Mouse (Mus musculus): Measurements from ENCODE around the gene Rhbg. TPM values are rescaled to one million over a fixed set of nuclear protein-coding genes. Genes with fewer than 3 reads are reported as not detected.
"Not testable (repeated sequence)": the region's sequence is repeated elsewhere in the genome, so short reads cannot be mapped to it uniquely, and the experiment has no call there.

Gene Rhbg
- total RNA-seq, 2 experiments from 2014 or later = not detected

DNA sequence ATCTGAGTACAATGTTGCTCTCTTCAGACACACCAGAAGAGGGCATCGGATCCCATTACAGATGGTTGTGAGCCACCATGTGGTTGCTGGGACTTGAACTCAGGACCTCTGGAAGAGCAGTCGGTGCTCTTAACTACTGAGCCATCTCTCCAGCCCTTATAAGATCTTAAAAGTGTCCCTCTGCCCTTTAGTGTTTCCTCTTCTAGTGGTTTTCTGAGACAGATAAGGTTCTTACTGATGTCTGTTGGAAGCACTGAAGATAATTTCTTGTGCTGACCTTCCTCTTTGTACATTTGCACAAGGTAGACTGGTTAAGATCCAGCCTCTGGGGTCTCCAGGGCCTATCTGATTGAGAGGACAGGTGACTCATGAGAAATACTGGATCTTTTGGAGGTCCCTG is 16.8 kb upstream of the Rhbg start:
- DNase-seq (ENCODE audit: low spot score in 2 of 2) = not testable (repeated sequence)

DNA sequence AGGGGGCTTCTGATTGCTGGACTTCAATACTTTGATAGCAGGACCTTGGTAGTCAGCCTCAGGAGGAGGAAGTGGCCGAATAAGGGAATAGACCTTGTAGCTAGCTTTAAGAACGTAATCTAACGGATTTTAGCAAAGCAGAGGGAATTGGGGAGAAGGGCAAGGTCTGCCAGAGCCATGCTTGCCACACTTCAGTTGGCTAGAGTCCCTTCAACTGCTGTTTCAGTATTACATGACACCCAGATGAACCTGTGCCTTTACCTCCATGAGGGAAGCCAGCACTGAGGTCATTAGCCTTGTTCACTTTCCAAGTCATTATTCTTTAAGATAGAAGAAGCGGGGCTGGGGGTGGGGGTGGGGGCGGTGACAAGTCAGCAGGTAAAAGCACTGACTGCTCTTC is 14.5 kb upstream of the Rhbg start:
- DNase-seq (ENCODE audit: low spot score in 2 of 2) = no peak
- intact Hi-C loops (cut with DNase I) = no loop called here

More for the DNA sequence above, 16.8 kb upstream of the Rhbg start:
- intact Hi-C loops (cut with DNase I) = loop anchor here (10.0 kb wide), 1 partner anchor 266 kb away; the partner anchor contains the start of gene Bcan

DNA sequence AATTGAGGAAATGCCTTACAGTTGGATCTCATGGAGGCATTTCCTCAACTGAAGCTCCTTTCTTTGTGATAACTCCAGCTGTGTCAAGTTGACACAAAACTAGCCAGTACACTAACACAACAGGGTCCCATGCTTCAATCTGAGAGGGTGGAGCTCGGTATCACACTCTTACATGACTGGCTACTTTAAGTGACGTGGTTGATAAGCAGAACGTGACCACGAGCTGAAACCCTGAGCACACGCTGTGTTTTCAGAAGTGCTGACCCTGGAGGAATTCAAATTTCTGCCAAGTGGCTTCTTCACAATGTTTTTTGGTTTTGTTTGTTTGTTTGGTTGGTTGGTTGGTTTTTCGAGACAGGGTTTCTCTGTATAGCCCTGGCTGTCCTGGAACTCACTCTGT is 13.5 kb upstream of the Rhbg start:
- DNase-seq (ENCODE audit: low spot score in 2 of 2); intact Hi-C loops (cut with DNase I): not testable (repeated sequence)

DNA sequence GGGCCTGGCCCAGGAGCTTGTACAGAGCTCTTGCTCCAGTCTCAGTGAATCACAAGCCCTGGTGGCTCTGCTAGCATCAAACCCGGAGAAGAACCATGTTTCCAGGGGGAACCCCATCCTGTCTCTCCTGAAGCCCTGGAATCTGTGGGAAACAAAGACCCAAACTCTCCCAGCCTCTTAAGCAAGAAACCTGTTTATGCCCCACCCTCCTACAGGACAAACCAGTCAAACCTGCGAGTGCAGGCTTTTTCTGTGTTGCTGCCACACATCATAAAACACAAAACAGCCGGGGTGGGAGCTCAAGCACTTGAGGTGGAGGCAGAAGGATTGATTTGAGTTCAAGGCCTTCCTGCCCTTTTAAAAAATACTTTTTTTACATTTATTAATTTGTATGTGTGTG is 7.8 kb upstream of the Rhbg start:
- intact Hi-C loops (cut with DNase I) = no loop called here
- no peak for DNase-seq (ENCODE audit: low spot score in 2 of 2)

DNA sequence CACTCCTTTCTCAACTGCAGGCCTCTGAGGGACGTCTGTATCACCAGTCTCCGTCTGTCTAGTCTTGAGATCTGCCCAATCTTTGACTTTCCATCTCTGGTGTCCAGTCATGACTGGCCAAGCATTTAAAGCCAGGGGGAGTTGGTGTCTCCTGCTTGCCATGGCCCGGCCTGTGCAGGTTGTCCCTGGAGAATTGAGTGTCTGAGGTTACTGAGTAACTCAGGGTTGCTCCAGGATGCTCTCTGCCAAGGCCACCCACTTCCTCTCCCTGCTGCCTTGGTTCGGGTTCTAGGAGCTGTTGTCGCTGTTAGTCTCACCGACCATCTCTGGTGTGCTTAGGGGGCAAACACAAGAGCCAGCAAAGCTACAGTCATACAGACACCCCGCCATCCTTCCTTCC is 1.9 kb upstream of the Rhbg start:
- no peak for DNase-seq (ENCODE audit: low spot score in 2 of 2)
- intact Hi-C loops (cut with DNase I) = no loop called here

DNA sequence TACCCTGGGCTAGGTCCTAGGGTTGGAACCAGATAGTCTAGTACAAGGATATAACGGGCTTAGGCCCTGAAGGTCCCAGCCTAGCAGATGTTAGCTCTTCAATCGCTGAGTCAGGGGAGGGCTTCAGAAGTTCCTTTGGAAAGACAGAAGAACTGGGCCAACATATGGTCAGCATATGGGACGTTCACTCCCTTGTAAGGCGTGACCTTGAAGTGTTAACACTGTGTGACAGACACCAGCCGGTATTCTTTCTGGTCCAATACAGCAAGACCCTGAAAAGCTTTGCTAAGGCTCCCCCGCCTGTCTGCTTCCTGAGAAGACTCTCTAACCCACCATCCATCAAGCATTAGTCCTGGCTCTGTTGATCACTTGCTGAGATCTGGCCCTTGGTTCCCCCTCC is 1.4 kb upstream of the Rhbg start:
- intact Hi-C loops (cut with DNase I) = no loop called here

DNA sequence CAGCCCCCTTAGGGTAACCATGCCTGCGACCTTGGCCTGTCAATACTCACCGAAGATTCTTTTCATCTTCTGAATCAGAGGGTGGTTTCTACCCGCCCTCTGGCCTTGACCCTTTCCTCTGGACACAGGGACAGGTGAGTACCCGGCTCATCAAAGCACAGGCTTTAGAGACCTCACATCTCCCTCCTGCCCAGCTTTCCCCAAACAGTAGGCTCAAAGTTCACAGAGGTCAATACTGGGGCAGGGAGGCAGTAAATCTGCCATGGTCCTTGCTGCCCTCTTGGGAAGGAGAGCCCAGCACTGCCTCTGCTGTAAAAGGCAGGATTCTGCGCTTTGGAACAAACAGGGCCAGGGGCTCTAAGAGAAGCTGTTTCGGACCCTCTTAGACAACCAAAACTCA is 1.8 kb downstream of the Rhbg start:
- no peak for DNase-seq (ENCODE audit: low spot score in 2 of 2)
- intact Hi-C loops (cut with DNase I) = no loop called here

More for the DNA sequence above, 1.4 kb upstream of the Rhbg start:
- no peak for DNase-seq (ENCODE audit: low spot score in 2 of 2)

DNA sequence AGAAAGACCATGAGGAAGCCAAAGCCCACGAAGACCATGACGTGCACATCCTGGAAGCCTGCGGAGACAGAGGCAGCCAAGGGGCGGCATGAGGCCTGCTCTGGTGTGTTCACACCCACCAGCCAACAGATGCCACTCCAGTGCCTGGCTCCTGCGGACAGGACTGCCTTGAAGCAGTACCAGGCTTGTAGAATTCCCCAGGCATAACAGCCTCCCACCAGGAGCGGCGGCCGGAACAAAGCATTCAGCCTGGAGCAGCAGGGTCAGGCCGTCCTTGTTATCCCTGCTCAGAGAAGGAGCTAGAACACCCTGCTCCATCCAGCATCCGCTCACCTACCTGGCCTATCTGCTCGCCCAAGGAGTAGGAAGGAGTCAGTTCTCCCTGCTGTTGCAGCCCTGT is 6.1 kb downstream of the Rhbg start:
- intact Hi-C loops (cut with DNase I) = loop anchor here (5.0 kb wide), 1 partner anchor 39 kb away; the partner anchor contains the start of gene Gm38392

DNA sequence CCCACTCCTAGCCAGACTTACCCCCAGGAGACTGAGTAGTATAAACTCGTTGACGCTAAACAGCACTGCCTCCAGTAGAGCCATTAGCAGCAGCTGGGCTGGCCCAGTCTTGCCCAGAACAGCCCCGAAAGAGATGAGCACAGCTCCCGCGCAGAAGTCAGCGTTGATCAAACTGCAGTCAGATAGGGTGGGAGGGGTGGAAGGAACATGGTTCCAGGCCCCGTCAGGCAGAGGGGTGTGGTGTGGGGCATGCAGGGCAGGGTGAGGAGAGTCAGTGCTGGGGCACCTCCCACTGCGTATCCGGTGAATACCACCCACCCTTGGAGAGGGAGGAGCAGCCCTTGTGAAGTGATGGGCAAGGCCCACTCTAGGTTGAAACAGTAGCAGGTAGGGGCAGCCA is 6.8 kb downstream of the Rhbg start:
- DNase-seq (ENCODE audit: low spot score in 2 of 2) = no peak
- intact Hi-C loops (cut with DNase I) = loop anchor here (5.0 kb wide), 1 partner anchor 40 kb away; the partner anchor contains the start of gene Gm38392

More for the DNA sequence above, 6.1 kb downstream of the Rhbg start:
- no peak for DNase-seq (ENCODE audit: low spot score in 2 of 2)

DNA sequence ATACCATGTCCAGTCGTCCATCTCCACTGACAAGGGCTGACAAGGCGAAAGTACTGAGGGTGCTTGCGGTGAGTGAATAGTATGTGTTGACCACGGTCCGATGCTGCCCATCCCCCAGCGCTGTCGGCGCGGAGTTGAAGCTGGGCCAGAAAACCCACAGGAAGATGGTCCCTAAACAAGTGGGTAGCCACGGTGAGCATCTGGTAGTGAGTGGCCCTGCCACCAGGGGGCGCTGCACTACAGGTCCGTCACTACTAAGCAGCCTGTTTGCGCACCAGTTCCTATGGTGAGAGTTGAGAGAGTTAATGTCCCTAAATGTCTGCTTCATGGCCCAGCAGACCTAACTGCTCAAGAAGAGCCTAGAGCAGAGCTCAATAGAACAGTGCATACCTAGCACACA is 8.7 kb downstream of the Rhbg start:
- DNase-seq (ENCODE audit: low spot score in 2 of 2) = peak; percentile 63 to 64
- intact Hi-C loops (cut with DNase I) = loop anchor here (5.0 kb wide), 1 partner anchor 41 kb away; the partner anchor contains the start of gene Gm38392

DNA sequence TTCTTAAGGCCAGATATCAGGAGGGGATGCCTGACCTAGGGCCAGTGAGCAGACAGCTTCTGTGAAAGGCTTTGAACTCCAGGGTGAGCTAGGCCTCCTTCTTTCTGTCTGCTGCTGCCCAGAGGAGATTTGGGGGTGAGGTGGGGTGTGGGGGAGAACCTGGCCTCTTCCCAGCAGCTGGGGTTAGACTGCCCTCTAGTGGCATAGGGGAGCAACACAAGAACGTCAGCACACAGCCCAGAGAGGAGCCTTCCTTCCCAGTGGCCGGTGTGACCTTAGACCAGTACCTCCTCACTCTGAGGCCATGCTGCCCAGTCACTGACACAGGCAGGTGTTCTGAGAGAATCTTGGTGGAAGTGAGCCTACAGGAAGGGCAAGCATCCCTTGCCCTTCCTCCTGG is 10.4 kb downstream of the Rhbg start:
- peak; percentile 38 to 58 for DNase-seq (ENCODE audit: low spot score in 2 of 2)
- intact Hi-C loops (cut with DNase I) = loop anchor here (5.0 kb wide), 1 partner anchor 157 kb away; no protein-coding TSS in a partner anchor

DNA sequence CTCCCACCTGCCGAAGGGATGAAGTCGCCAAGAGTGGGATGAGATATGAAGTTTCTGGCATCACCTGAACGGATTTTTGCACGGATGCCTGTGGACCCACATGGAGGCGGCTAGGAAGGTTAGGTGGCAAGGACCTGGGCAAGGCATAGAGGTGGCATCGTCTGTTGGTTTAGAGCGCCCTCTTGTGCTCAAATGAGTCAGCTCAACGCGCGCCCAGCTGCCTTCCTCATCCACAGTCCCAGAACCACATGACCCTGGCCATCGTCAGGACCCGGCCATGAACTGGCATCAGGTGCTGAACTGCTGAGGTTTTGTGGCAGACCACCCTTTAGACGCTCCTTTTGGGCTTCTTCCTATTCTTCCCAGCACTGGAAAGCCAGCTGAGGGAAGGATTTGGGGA is 12.0 kb downstream of the Rhbg start:
- DNase-seq (ENCODE audit: low spot score in 2 of 2) = peak; percentile 80 to 81
- intact Hi-C loops (cut with DNase I) = loop anchor here (1.0 to 5.0 kb wide), 2 partner anchors 50 to 155 kb away; no protein-coding TSS in a partner anchor

DNA sequence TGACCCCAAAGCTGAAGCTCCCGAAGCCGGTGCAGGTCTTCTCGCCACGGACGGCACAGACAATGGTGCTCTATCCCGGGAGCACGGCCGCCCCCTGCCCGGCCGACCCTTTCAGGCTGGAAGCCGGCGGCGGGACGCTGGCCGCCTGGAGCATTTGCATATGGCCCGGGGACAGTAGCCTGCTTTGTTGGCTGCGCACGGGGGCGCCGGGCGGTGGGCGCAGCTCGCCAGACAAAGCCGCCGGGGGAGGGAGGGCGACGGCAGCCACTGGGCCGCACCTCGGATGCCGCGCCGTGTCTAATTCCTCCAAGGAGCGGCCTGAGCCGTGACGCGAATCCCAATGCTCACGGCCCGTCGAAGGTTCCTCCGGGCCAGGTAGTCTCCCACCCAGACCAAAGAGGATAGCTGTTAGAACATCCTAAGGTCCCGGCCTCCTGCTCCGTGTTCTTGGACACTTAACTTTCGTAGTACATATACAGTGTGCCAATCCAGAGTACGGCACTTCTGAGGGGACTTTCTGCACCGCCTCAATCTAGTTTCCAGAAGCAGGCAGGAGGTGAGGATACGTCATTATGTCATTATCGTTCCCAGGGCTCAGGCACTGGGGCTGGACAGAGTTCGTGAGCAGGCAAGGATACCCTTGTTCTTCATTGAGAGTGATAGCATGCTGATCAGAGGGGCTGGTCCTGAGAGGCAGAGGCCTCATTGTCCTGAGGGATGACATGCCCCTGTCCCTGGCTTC is 13.3 kb downstream of the Rhbg start:
- intact Hi-C loops (cut with DNase I) = loop anchor here (5.0 kb wide), 1 partner anchor 154 kb away; no protein-coding TSS in a partner anchor
- DNase-seq (ENCODE audit: low spot score in 2 of 2) = peak in 1 of 2 experiments; percentile 5

DNA sequence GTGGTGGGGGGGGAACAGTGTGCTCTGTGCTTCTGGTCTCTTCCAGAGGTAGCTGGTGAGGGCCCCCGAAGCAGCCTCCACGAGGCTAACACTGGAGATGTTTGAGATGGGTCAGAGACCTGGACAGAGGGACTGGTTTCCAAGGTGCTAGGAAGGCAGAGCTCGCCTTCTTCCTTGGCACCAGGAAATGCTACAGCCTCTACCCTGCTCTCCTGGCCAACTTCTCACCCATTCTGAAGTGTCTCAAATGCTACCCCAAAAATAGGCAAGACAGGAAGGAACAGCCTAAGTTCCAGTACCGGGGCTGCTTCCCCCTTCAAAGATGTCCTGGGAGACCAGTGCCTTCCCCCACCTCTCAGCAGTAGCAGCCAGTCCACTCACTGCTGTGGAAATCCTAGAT is 15.1 kb downstream of the Rhbg start:
- intact Hi-C loops (cut with DNase I) = no loop called here
- DNase-seq (ENCODE audit: low spot score in 2 of 2) = no peak

DNA sequence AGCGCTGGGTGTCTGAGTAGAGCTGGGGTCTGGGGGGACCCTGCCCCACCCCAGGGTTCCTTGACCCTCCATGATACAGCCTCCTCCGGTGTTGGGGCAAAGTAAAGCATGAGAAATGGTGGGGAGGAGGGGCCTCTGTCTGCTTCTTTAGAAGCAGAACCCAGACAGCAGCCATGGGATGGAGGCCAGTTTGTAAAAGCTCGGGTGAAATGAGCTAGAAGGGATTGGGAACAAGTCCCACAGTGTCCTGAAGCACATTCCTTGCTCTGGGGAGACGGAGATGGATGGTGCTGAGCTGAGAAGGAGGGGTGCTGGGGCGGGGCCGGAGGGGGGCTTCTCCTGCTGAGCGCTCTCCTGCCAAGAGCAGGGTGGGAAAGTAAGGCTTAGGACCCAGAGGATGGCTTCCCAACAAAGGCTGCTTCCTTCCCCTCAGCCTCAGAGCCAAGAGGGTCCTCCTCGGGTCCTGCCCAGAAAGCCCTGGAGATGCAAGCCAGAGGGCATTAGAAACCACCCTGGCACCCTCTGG is 15.6 kb downstream of the Rhbg start:
- intact Hi-C loops (cut with DNase I) = no loop called here
- DNase-seq (ENCODE audit: low spot score in 2 of 2) = peak in 1 of 2 experiments; percentile 16

DNA sequence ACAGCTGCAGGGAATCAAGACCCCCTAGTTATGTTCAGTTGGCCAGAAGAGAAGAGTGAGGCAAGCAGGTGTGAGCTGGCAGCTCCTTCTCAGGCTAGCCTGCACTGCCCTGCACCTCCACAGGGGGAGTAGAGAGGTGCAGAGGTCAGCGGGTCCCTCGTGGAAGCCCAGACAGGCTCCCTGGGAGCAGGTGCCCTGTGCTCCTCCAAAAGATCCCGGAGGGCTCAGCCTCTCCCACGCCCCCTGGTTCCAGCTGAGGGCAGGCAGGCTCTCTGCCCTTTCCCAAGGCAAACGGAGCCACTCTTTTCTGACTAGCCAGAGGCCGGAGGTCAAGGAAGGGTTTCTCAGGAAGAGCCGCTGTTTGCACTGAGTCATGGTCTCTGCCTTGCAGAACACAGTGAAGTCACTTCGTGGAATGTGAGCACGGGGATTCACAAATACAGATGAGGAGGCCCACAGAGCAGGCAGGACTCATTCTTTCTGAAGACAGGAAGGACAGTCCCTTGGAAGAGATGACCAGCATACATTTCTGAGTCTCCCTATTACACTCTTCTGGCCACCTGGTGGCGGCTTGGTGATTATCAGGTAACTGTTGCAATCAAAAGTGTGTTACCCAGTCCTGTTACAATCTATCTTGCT is 16.8 kb downstream of the Rhbg start:
- intact Hi-C loops (cut with DNase I) = no loop called here
- peak in 1 of 2 experiments; percentile 9 for DNase-seq (ENCODE audit: low spot score in 2 of 2)

DNA sequence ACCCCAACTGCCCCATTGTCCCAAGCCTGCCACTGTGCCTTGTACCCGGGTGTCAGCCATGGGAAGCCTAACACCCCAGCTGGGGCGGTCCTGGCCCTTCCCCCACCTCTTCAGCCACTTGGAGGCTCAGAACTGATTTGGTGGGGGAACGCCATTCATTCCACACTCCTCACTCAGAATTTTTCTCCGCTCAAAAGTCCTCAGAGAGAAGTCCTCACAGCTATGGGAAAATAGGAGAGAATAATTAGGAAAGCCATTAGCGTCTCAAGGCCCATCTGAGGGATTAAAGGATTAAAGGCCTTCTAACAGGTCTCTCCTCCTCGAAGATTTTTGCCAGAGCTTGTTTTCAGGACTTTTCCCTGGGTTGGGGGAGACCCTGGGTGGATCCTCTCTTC is 17.4 kb downstream of the Rhbg start:
- intact Hi-C loops (cut with DNase I) = no loop called here
- no peak for DNase-seq (ENCODE audit: low spot score in 2 of 2)

DNA sequence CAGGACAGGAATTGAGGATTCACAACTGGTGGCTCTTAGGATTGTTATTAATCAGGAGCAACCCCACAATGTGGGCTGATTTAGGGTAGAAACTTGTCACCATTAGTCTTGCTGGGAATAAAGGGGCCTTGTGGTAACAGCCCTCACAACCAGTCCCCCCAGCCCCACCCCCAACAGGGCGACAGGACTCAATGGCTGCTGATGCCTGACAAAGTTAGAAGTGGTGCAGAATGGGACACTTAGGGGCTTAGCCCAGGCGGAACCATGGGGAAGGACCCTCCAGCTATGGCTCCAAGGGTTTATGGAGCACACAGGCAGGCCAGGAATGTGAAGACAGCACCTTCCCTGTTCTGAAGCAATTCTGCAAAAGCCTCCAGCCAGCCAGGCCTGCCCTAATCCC is 18.9 kb downstream of the Rhbg start:
- intact Hi-C loops (cut with DNase I) = no loop called here
- DNase-seq (ENCODE audit: low spot score in 2 of 2) = no peak

DNA sequence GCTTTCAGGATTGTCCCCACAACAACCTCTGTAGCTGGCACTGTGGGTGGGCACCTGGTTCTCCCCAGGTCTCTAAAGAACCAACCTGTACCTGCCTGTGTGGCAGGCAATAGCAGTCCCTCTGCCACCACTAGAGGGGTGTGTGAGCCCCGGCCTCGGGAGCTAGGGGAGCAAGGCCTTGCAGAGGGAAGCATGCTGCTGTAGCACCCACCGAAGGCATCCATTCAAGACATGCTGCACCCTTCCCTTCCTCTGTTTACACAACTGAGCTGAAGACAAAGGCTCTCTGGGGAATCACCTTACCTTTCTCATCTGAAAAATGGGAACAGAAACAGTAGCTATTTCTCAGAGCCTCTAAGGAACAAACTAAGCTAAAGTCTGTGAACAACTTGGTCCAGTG is 19.3 kb downstream of the Rhbg start:
- DNase-seq (ENCODE audit: low spot score in 2 of 2) = peak in 1 of 2 experiments; percentile 13

DNA sequence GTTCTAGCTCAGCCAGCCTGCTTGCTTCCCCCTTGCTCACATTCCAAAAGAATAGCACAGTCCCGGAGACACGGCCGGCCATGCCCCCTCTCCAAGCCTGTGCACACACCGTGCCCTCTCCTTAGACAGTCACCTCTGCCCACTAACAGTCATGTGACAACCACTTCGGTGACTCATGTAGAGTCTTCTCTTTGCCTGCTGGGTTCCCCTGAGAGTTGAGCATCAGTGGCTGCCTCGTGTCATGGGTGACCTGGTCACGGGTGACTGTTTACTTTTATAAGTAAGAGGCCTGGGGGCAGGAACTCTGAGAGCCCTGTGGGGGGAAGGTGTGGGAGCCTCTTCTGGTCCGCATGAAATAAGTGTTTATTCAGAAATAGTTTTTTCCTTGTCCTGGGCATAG is 20.5 kb downstream of the Rhbg start:
- DNase-seq (ENCODE audit: low spot score in 2 of 2) = no peak
- intact Hi-C loops (cut with DNase I) = no loop called here

More for the DNA sequence above, 19.3 kb downstream of the Rhbg start:
- intact Hi-C loops (cut with DNase I) = no loop called here
